Mouse (Mus musculus) spleen, adult 2 months (tissue): ENCODE data around the gene Gm26992. TPM values are rescaled to one million over a fixed set of nuclear protein-coding genes. Genes with fewer than 3 reads are reported as not detected.

Experiments
- DNase-seq, 2 experiments: peaks; one replicate each; pipeline versions ENCODE4 v3.0.0 to v3.0.0-alpha.2; 2012 to 2021; ENCODE audit warnings: low spot score in 2 of 2, low read depth in 1 of 2
- H3K27ac ChIP-seq: fragments of 200-500 bp; 2 replicates; pipeline ENCODE4 v1.5.1; 2012; ENCODE audit warnings: low read length, inconsistent platforms; ENCODE audit not compliant: insufficient read depth
- H3K27me3 ChIP-seq: fragments of 200-500 bp; 2 replicates; pipeline ENCODE4 v1.6.1; 2012; ENCODE audit warnings: mild to moderate bottlenecking, moderate library complexity, low read length, inconsistent platforms; ENCODE audit not compliant: control insufficient read depth, insufficient read depth
- H3K36me3 ChIP-seq: fragments of 200-500 bp; 2 replicates; pipeline ENCODE4 v1.6.1; 2012; ENCODE audit warnings: mild to moderate bottlenecking, low read length, inconsistent platforms; ENCODE audit not compliant: control insufficient read depth, insufficient read depth
- H3K4me1 ChIP-seq: fragments of 200-500 bp; 2 replicates; pipeline ENCODE4 v1.6.1; 2011; ENCODE audit warnings: inconsistent platforms; ENCODE audit not compliant: control insufficient read depth, insufficient read depth, insufficient read length
- H3K4me3 ChIP-seq: fragments of 200-500 bp; 2 replicates; pipeline ENCODE4 v1.5.1; 2011; ENCODE audit warnings: mild to moderate bottlenecking, inconsistent platforms; ENCODE audit not compliant: insufficient read depth, insufficient read length; ENCODE audit errors: extremely low read depth
- CTCF ChIP-seq: fragments of 200-500 bp; IDR thresholded peaks from 2 replicates; pipeline ENCODE4 v1.5.1; 2011; ENCODE audit warnings: mild to moderate bottlenecking, inconsistent platforms; ENCODE audit not compliant: insufficient read depth, insufficient read length, insufficient replicate concordance; ENCODE audit errors: extremely low read depth
- POLR2A ChIP-seq: fragments of 200-500 bp; IDR thresholded peaks from 2 replicates; pipeline ENCODE4 v1.6.1; 2011; ENCODE audit warnings: low read depth, low read length, inconsistent platforms
- WGBS: fragments of 180-500 bp; shearing (Covaris S2); methylation state at CpG from one replicate; pipeline ENCODE4 v1.1.7; 2018; 5-methylcytosine and 5-hydroxymethylcytosine counted together
- polyA plus RNA-seq: library from polyadenylated mRNA; depleted of rRNA; stranded (reverse); fragments of >200 nt; gene quantifications from 2 replicates; pipeline ENCODE4 v1.2.3, GENCODE M21; 2012

Gm26992 gene
- polyA plus RNA-seq, 1 experiment = not detected

DNA sequence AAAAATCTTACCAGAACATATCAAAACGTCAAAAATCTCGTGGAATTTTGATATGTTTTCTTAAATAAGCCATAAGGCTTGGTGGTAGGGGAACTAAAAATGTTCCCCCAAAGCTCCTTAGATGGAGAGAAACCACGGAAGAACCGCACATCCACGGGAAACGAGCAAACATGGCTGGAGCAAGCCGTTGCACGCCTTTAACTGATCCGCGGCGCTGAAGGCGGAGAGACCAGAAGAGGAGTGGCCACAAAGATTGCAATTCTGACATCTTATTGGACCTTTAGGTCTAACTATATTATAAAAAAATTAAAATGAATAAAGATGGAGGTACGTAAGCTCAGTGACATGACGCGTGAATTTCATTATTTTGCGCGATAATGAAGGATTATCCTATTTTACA, 61.2 kb downstream of the Gm26992 start:
- H3K27me3 ChIP-seq = no peaks in the 10 kb centered on the region
- no peaks in the 10 kb centered on the region for H3K4me1 ChIP-seq
- WGBS = 65% methylated on average over 17 of the region's 17 CpGs
- H3K4me3 ChIP-seq = no peak overlapping the region
- no peaks in the 10 kb centered on the region for H3K36me3 ChIP-seq
- no peak for TF ChIP-seq CTCF
- no peak for TF ChIP-seq POLR2A
- no peak for DNase-seq
- no peak overlapping the region for H3K27ac ChIP-seq

DNA sequence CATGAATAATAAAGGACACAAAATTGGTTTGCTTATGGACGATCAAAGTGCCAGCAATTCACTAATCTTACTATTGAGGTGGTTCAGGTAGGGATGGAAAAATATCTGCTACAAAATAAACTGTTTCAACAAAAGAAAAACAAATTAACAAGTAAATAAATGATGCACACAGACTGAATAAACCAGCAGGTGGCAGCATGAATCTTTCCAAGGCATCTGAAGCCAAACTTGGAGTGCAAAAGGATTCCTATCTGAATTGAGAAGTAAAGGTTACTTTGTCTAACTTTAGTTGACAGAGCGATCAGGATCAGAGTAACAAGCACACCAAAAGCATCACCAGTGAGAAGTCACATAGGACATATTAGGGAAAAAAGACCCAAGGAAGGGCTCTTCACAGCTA, 62.2 kb downstream of the Gm26992 start:
- H3K27me3 ChIP-seq = no peaks in the 10 kb centered on the region

DNA sequence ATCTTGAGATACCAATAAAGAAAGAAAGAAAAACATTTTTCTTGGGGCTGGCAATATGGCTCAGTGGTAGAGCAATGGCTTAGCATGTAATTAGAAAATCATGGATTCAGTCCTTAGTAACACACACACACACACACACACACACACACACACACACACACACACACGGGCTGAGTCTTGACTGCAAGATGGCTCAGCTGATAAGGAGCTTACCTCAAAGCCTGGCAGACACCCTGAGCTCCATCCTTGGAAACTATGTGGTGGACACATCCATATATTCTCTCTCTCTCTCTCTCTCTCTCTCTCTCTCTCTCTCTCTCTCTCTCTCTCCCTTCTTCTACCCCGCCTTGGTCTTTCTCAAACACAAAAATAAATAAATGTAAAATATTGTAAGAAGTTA, 69.0 kb downstream of the Gm26992 start:
- 51% methylated on average over 2 of the region's 2 CpGs for WGBS
- Histone ChIP-seq H3K4me1 (no peaks in the 10 kb centered on the region), H3K36me3 (no peaks in the 10 kb centered on the region), H3K27me3 (no peaks in the 10 kb centered on the region), H3K4me3 (no peak overlapping the region), H3K27ac (no peak overlapping the region)
- no peak for DNase-seq
- no peak for TF ChIP-seq POLR2A
- no peak for TF ChIP-seq CTCF

More for the DNA sequence above, 62.2 kb downstream of the Gm26992 start:
- DNase-seq = peak in 1 of 2 experiments; percentile 21
- Histone ChIP-seq H3K36me3 (no peaks in the 10 kb centered on the region), H3K4me3 (no peak overlapping the region), H3K27ac (no peak overlapping the region), H3K4me1 (no peaks in the 10 kb centered on the region)
- TF ChIP-seq POLR2A = no peak
- no peak for TF ChIP-seq CTCF
- 31% methylated on average over 2 of the region's 2 CpGs for WGBS

DNA sequence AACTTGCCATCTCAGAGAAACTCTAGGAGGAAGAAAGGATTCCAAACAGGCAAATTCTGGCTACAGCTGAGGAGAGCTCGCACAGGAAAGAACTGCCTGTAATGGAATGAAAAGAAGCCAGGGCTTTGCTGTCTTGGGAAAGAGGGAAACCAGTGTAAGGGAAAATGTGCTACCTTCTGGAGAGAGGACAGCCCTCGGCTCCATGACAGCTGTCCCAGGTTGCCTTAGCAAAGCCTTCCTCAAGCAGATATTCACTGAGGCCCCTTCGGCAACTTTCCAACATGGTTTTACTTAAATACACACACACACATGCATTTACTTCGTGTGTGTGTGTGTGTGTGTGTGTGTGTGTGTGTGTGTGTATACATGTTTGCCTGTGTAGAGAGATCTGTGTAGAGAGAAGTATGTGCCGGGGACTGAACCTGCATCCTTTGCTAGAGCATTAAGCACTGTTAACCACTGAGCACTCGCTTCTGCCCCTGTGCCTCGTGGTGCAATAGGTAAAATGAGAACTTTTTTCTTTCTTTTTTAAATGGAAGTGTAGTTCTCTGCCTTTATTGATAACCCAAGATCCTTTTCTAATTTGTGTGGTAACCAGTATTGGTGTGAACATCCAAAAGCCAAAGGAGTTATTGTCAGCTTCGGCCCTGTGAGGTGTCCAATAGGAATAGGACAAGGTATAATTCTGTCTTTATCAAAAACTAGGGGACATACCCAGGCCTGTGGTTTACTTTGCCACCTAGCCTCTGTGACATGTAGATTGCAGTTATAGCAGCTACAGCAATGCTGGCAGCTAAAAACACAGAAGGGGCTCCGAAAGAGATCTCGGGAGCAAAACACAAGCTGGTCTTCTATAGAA, 70.8 kb downstream of the Gm26992 start:
- no peak for DNase-seq
- H3K27ac ChIP-seq = peak overlapping the region; percentile 61
- H3K4me3 ChIP-seq = peak overlapping the region; percentile 37; the same call in 1 of the 2 replicates
- H3K27me3 ChIP-seq = no peaks in the 10 kb centered on the region
- 44% methylated on average over 10 of the region's 10 CpGs for WGBS
- H3K36me3 ChIP-seq = no peaks in the 10 kb centered on the region
- TF ChIP-seq POLR2A (no peak), CTCF (no peak)
- no peaks in the 10 kb centered on the region for H3K4me1 ChIP-seq

DNA sequence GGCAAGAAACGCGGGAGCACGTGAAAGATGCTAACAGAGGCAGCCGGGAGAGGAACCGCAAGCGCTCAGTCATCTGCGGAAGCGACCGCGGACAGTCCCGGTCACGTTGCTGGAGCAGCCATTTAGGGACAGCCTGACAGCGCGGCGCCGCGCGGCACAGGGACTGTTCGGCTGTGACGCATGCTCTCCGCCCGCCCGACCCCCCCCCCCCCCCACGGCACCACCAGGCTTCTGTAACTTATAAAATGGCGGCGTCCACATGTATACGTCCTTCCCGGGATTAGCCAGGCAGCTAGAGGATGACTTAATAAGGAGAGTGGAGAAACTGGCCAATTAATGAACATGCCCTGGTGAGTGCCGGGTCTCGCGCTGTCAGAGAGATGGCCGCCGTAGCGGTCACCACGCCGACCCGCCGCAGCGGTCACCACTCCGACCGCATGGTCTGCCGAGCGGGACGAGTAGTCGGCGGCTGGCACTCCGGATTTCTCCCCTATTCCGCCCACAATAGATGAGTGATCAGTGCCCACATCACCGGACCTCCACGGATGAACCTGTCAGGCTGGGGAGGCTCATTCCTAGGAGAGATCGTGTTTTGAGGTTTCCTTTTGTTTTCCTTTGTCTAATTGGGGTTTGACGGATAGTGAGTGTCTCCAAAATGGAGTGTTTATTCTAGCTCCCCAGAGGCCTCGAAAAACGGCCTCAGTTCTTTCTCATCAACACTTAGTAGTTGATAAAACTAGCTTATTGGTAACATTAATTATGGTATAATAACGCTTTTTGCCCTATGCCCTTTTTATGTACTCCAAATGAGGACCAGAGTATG, 71.8 kb downstream of the Gm26992 start:
- H3K27ac ChIP-seq = peak overlapping the region; percentile 91
- no peaks in the 10 kb centered on the region for H3K4me1 ChIP-seq
- under 1% methylated on average over 54 of the region's 55 CpGs for WGBS
- DNase-seq = peak; percentile 54 to 59
- H3K36me3 ChIP-seq = no peaks in the 10 kb centered on the region
- TF ChIP-seq CTCF = no peak
- TF ChIP-seq POLR2A = peak; percentile 58
- no peaks in the 10 kb centered on the region for H3K27me3 ChIP-seq
- peak overlapping the region; percentile 73 for H3K4me3 ChIP-seq

DNA sequence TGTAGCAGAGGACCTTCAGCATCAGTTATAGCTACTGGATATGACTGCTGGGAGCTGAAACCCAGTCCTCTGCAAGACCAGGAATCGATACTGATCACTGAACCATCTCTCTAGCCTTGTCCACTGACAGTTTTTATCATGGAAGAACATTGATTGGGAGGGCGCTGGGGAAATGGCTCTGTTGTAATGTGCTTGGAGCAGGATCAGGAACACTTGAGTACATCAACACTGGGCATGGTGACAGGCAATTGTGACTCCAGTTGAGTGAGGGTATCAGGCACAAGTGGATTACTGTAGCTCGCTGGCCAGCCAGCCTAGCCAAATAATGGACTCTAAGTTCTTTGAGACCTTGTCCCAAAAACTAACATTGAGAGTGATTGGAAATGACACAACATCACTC, 77.6 kb downstream of the Gm26992 start:
- H3K27me3 ChIP-seq = no peaks in the 10 kb centered on the region
- no peak for TF ChIP-seq POLR2A
- no peak for TF ChIP-seq CTCF
- no peak overlapping the region for H3K4me3 ChIP-seq
- no peaks in the 10 kb centered on the region for H3K4me1 ChIP-seq
- DNase-seq = no peak
- H3K27ac ChIP-seq = no peak overlapping the region
- WGBS = 92% methylated on average over 3 of the region's 3 CpGs
- H3K36me3 ChIP-seq = peaks cover 2% of the 10 kb centered on the region; the same call in 1 of the 2 replicates
